Mouse (Mus musculus) CD4-positive naive resting alpha-beta T cell, adult 76 days (primary cell): ENCODE data around the gene Gm11115. TPM values are rescaled to one million over a fixed set of nuclear protein-coding genes. Genes with fewer than 3 reads are reported as not detected.

Experiments used
- total RNA-seq: library from RNA; stranded (reverse); gene quantifications from one replicate; pipeline ENCODE4 v1.2.4, GENCODE M21; 2023

The Gm11115 gene
- not detected for total RNA-seq

GRCm38 (mm10) chr5:88153999-88154398 is at the start of gene Gm11115:
TSS of gene Gm11115 (minus strand) at chr5:88154099.

GRCm38 (mm10) chr5:88111430-88111829 is 42.5 kb downstream of the Gm11115 start, which contains the start of gene Gm11116:
TSS of gene Gm11116 (minus strand) at chr5:88111530.

Other genes starting within 250 kb of the Gm11115 start
- not detected for gene Csn3, start 228.5 kb downstream of the Gm11115 start, total RNA-seq
- not detected for gene 2310003L06Rik, start 184.6 kb downstream of the Gm11115 start, total RNA-seq
- gene Gm28434, start 184.6 kb downstream of the Gm11115 start, total RNA-seq = not detected
- gene Cabs1, start 174.7 kb downstream of the Gm11115 start, total RNA-seq = not detected
- not detected for gene Smr3a, start 151.6 kb downstream of the Gm11115 start, total RNA-seq
- not detected for gene Smr2, start 67.5 kb downstream of the Gm11115 start, total RNA-seq
- gene Gm11116, start 42.6 kb downstream of the Gm11115 start, total RNA-seq = not detected
- gene Gm7714, start 114.8 kb upstream of the Gm11115 start, total RNA-seq = not detected
- not detected for gene Prol1, start 163.2 kb upstream of the Gm11115 start, total RNA-seq
- gene Amtn, start 222.0 kb upstream of the Gm11115 start, total RNA-seq = not detected